Mouse (Mus musculus): Measurements from ENCODE around the gene Misp.
A peak's percentile ranks its signal among the peaks of the same experiment; 100 is the strongest.

Misp gene

GRCm38 (mm10) chr10:79865189-79865601, 44.4 kb downstream of the Misp start:
- ATAC-seq (ENCODE audit: insufficient number of reproducible peaks, low FRiP score, low TSS enrichment) = no peak

- ATAC-seq (ENCODE audit: insufficient number of reproducible peaks, low FRiP score, low TSS enrichment) = 0 out of 2 replicates have a peak, but pooled peaks have one; percentile 21
Measured at GRCm38 (mm10) chr10:79865801-79866295, 45.1 kb downstream of the Misp start.

GRCm38 (mm10) chr10:79866601-79867000, 45.8 kb downstream of the Misp start:
- no peak for ATAC-seq (ENCODE audit: insufficient number of reproducible peaks, low FRiP score, low TSS enrichment)

GRCm38 (mm10) chr10:79871845-79872244, 51.1 kb downstream of the Misp start:
- no peak for ATAC-seq (ENCODE audit: insufficient number of reproducible peaks, low FRiP score, low TSS enrichment)

- no peak for ATAC-seq (ENCODE audit: insufficient number of reproducible peaks, low FRiP score, low TSS enrichment)
Measured at GRCm38 (mm10) chr10:79872862-79873261, 52.1 kb downstream of the Misp start.

GRCm38 (mm10) chr10:79873313-79873712, 52.5 kb downstream of the Misp start:
- ATAC-seq (ENCODE audit: insufficient number of reproducible peaks, low FRiP score, low TSS enrichment) = no peak

GRCm38 (mm10) chr10:79873715-79874289, 53.0 kb downstream of the Misp start:
- ATAC-seq (ENCODE audit: insufficient number of reproducible peaks, low FRiP score, low TSS enrichment) = no peak

- ATAC-seq (ENCODE audit: insufficient number of reproducible peaks, low FRiP score, low TSS enrichment) = peak; percentile 45; the same call in 1 of the 2 replicates
Measured at GRCm38 (mm10) chr10:79874290-79874862, 53.6 kb downstream of the Misp start, which contains the start of the genes Prtn3 and Plppr3. Prtn3 (plus strand) TSS chr10:79874476. Plppr3 (minus strand) TSS chr10:79874634.

GRCm38 (mm10) chr10:79877174-79877573, 56.4 kb downstream of the Misp start:
- no peak for ATAC-seq (ENCODE audit: insufficient number of reproducible peaks, low FRiP score, low TSS enrichment)

GRCm38 (mm10) chr10:79877757-79878156, 57.0 kb downstream of the Misp start:
- no peak for ATAC-seq (ENCODE audit: insufficient number of reproducible peaks, low FRiP score, low TSS enrichment)

- ATAC-seq (ENCODE audit: insufficient number of reproducible peaks, low FRiP score, low TSS enrichment) = no peak
Measured at GRCm38 (mm10) chr10:79879527-79879926, 58.7 kb downstream of the Misp start.
